Mouse (Mus musculus) embryonic facial prominence, embryonic 15.5 days (tissue): ENCODE measurements around the gene Aldh3b3. TPM values are rescaled to one million over a fixed set of nuclear protein-coding genes. Genes with fewer than 3 reads are reported as not detected.

Experiments
- ATAC-seq: fragments of 200-750 bp; cut with Nextera tagmentation; 2 replicates; pipeline ENCODE4 v1.8.0; 2017; ENCODE audit warnings: low read depth, moderate TSS enrichment; ENCODE audit not compliant: insufficient number of reproducible peaks, low FRiP score, low TSS enrichment
- H3K27ac ChIP-seq: fragments of 300-500 bp; sonication (generic); replicated peaks from 2 replicates; pipeline ENCODE4 v1.5.1; 2015; ENCODE audit warnings: mild to moderate bottlenecking, inconsistent platforms
- H3K27me3 ChIP-seq: fragments of 300-500 bp; sonication (generic); 2 replicates; pipeline ENCODE4 v1.6.1; 2015; ENCODE audit warnings: inconsistent platforms
- H3K36me3 ChIP-seq: fragments of 300-500 bp; sonication (generic); 2 replicates; pipeline ENCODE4 v1.6.1; 2015; ENCODE audit warnings: mild to moderate bottlenecking, inconsistent platforms
- H3K4me1 ChIP-seq: fragments of 300-500 bp; sonication (generic); 2 replicates; pipeline ENCODE4 v1.6.1; 2015; ENCODE audit warnings: inconsistent platforms
- H3K4me2 ChIP-seq: fragments of 300-500 bp; sonication (generic); replicated peaks from 2 replicates; pipeline ENCODE4 v1.6.1; 2015; ENCODE audit warnings: mild to moderate bottlenecking, inconsistent platforms
- H3K4me3 ChIP-seq: fragments of 300-500 bp; sonication (generic); replicated peaks from 2 replicates; pipeline ENCODE4 v1.5.1; 2015; ENCODE audit warnings: mild to moderate bottlenecking, inconsistent platforms
- H3K9ac ChIP-seq: fragments of 300-500 bp; sonication (generic); 2 replicates; pipeline ENCODE4 v1.6.1; 2015; ENCODE audit warnings: inconsistent platforms
- H3K9me3 ChIP-seq: fragments of 300-500 bp; sonication (generic); replicated peaks from 2 replicates; pipeline ENCODE4 v1.6.1; 2016; ENCODE audit warnings: inconsistent platforms
- WGBS: fragments of 180-500 bp; shearing (Covaris S2); methylation state at CpG from one replicate; pipeline ENCODE4 v1.1.7; 2015; 5-methylcytosine and 5-hydroxymethylcytosine counted together
- polyA plus RNA-seq: library from polyadenylated mRNA; unstranded; fragments of >200 nt; fragmentation: Nextera tagmentation; extraction: Ambion mirVana; gene quantifications from 2 replicates; pipeline ENCODE4 v1.2.1, GENCODE M21; 2015

Aldh3b3 gene
- polyA plus RNA-seq, 1 experiment from 2014 or later, result 3.2 TPM

- Histone ChIP-seq H3K27me3 (no peaks in the 10 kb centered on the region), H3K36me3 (no peaks in the 10 kb centered on the region), H3K4me1 (peaks cover 3% of the 10 kb centered on the region; the same call in 1 of the 2 replicates), H3K4me2 (no peak overlapping the region), H3K9me3 (no peaks in the 10 kb centered on the region), H3K27ac (no peak overlapping the region), H3K9ac (no peak overlapping the region), H3K4me3 (no peak overlapping the region)
- 91% methylated on average over 7 of the region's 7 CpGs for WGBS
- ATAC-seq, result no peak
Measured at GRCm38 (mm10) chr19:3942315-3942714, 16.1 kb upstream of the Aldh3b3 start.

GRCm38 (mm10) chr19:3942986-3943735, 15.3 kb upstream of the Aldh3b3 start:
- Histone ChIP-seq H3K9me3 (no peaks in the 10 kb centered on the region), H3K27ac (no peak overlapping the region), H3K4me3 (no peak overlapping the region), H3K9ac (no peak overlapping the region), H3K4me1 (peaks cover 3% of the 10 kb centered on the region; the same call in 1 of the 2 replicates), H3K36me3 (no peaks in the 10 kb centered on the region), H3K27me3 (no peaks in the 10 kb centered on the region), H3K4me2 (peak overlapping the region; percentile 31; the same call in 1 of the 2 replicates)
- ATAC-seq, result no peak
- 22% methylated on average over 27 of the region's 27 CpGs for WGBS

- 25% methylated on average over 10 of the region's 10 CpGs for WGBS
- no peak for ATAC-seq
- Histone ChIP-seq H3K4me2 (no peak overlapping the region), H3K4me1 (peaks cover 3% of the 10 kb centered on the region; the same call in 1 of the 2 replicates), H3K36me3 (no peaks in the 10 kb centered on the region), H3K27me3 (no peaks in the 10 kb centered on the region), H3K9me3 (no peaks in the 10 kb centered on the region), H3K9ac (no peak overlapping the region), H3K4me3 (no peak overlapping the region), H3K27ac (no peak overlapping the region)
Measured at GRCm38 (mm10) chr19:3945872-3946564, 12.4 kb upstream of the Aldh3b3 start.

DNA sequence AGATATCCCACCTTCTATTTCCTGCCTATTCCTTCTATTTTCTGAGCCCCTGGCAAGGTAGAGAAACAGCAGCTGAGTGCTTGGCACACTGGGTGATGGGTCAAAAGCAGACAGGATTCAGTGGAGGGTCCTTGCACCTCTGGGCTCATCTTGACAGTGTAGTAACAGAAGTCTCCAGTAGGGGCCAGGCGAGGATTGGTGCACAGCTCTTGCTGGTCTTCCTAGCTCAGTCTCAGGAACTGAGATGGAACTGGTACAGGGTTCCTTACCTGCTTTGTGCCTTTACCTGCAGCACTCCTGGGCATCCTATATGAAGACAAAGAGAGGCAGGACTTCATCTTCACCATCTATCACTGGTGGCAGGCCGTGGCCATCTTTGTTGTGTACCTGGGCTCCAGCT, 11.7 kb upstream of the Aldh3b3 start:
- H3K27ac ChIP-seq, result no peak overlapping the region
- peaks cover 3% of the 10 kb centered on the region; the same call in 1 of the 2 replicates for H3K4me1 ChIP-seq
- no peak overlapping the region for H3K4me3 ChIP-seq
- H3K4me2 ChIP-seq, result no peak overlapping the region
- no peaks in the 10 kb centered on the region for H3K9me3 ChIP-seq
- WGBS, result 18% methylated on average over 2 of the region's 2 CpGs
- H3K27me3 ChIP-seq, result no peaks in the 10 kb centered on the region
- no peak for ATAC-seq
- H3K9ac ChIP-seq, result no peak overlapping the region
- H3K36me3 ChIP-seq, result no peaks in the 10 kb centered on the region

DNA sequence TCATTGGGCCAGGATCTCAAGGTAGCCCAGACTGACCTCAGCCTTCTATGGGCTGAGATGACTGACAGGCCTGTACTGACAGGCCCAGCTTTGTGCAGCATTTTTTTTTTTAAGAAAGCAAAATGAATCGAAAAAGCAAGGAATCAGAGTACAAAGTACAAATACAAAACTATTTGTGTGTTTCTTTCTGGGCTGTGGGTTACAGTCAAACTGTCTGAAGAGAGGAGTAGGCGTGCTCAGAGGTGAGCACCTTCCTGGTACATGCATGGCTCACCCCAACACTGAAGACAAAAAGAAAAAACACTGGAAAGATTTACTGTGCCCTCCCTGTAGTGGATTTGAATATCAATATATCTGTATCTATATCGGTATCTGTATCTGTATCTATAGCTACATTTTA, 10.6 kb upstream of the Aldh3b3 start:
- H3K9me3 ChIP-seq, result no peaks in the 10 kb centered on the region
- H3K36me3 ChIP-seq, result no peaks in the 10 kb centered on the region
- H3K9ac ChIP-seq, result no peak overlapping the region
- H3K27ac ChIP-seq, result no peak overlapping the region
- H3K27me3 ChIP-seq, result no peaks in the 10 kb centered on the region
- no peak for ATAC-seq
- H3K4me2 ChIP-seq, result no peak overlapping the region
- H3K4me3 ChIP-seq, result no peak overlapping the region
- 75% methylated on average over 3 of the region's 3 CpGs for WGBS
- H3K4me1 ChIP-seq, result peaks cover 3% of the 10 kb centered on the region; the same call in 1 of the 2 replicates

DNA sequence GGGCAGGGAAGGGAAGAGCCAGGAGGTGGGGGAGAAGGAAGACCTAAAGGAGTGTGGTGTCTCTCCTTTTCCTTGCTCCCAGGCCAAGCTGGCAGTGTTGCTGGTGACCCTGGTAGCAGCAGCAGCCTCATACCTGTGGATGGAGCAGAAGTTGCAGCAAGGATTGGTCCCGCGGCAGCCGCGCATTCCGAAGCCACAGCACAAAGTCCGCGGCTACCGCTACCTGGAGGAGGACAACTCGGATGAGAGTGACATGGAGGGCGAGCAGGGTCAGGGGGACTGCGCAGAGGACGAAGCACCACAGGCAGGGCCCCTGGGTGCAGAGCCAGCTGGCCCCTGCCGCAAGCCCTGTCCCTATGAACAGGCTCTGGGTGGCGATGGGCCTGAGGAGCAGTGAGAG, 9.9 kb upstream of the Aldh3b3 start:
- ATAC-seq, result no peak

GRCm38 (mm10) chr19:3950331-3950730, 8.1 kb upstream of the Aldh3b3 start:
- no peaks in the 10 kb centered on the region for H3K36me3 ChIP-seq
- no peaks in the 10 kb centered on the region for H3K4me1 ChIP-seq
- WGBS, result 79% methylated on average over 3 of the region's 3 CpGs
- no peaks in the 10 kb centered on the region for H3K9me3 ChIP-seq
- H3K27me3 ChIP-seq, result no peaks in the 10 kb centered on the region
- no peak overlapping the region for H3K4me3 ChIP-seq
- no peak overlapping the region for H3K4me2 ChIP-seq
- no peak overlapping the region for H3K9ac ChIP-seq
- no peak overlapping the region for H3K27ac ChIP-seq
- ATAC-seq, result no peak

More for the DNA sequence above, 9.9 kb upstream of the Aldh3b3 start:
- H3K4me3 ChIP-seq, result no peak overlapping the region
- WGBS, result 66% methylated on average over 14 of the region's 14 CpGs
- H3K36me3 ChIP-seq, result no peaks in the 10 kb centered on the region
- H3K4me1 ChIP-seq, result no peaks in the 10 kb centered on the region
- H3K27me3 ChIP-seq, result no peaks in the 10 kb centered on the region
- no peaks in the 10 kb centered on the region for H3K9me3 ChIP-seq
- no peak overlapping the region for H3K9ac ChIP-seq
- no peak overlapping the region for H3K4me2 ChIP-seq
- no peak overlapping the region for H3K27ac ChIP-seq

GRCm38 (mm10) chr19:3951461-3951860, 7.0 kb upstream of the Aldh3b3 start:
- no peak overlapping the region for H3K4me2 ChIP-seq
- no peak overlapping the region for H3K9ac ChIP-seq
- no peak overlapping the region for H3K27ac ChIP-seq
- no peaks in the 10 kb centered on the region for H3K4me1 ChIP-seq
- no peak for ATAC-seq
- H3K27me3 ChIP-seq, result no peaks in the 10 kb centered on the region
- no peak overlapping the region for H3K4me3 ChIP-seq
- H3K9me3 ChIP-seq, result no peaks in the 10 kb centered on the region
- H3K36me3 ChIP-seq, result no peaks in the 10 kb centered on the region

DNA sequence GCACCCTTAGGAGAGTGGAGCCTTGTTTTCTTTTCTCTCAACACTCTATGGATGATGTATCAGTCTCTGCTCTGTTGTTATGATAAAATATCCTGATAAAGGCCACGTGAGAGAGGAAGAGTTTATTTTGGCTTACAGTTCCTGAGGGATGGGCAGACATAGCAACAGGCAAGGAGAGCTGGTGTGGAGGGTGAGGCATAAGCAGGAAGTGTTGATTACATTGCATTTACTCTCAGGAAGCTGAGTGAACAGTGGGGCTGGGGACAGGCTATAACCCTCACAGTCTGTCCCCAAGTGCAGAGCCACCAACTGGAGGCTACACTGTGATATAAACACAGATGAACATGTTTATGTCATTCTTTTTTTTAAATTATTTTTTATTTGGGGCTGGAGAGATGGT, 6.3 kb upstream of the Aldh3b3 start:
- 46% methylated on average over 1 of the region's 1 CpGs for whole genome bisulfite sequencing
- Histone ChIP-seq H3K27ac (no peak overlapping the region), H3K9me3 (no peaks in the 10 kb centered on the region), H3K4me3 (no peak overlapping the region), H3K36me3 (no peaks in the 10 kb centered on the region), H3K27me3 (no peaks in the 10 kb centered on the region), H3K4me2 (no peak overlapping the region), H3K4me1 (no peaks in the 10 kb centered on the region), H3K9ac (no peak overlapping the region)
- no peak for ATAC-seq

DNA sequence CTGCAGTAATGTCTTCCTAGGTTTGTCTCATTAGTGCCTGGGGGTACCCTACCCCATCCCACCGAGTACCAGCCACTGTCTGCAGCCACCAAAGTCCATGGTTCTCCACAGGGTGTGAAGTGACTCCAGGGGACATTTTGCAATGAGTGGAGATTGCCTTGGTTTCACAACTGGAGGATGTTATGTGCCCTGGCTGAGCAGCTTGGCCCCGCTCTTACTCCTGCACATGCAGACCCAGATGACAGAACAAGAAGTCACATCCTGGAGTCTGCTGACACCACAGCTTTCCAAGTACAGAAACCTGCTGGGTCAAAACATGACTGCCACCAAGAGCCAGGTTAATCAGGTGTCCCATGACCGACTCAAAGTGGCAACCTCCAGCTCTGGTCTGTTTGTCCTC, 3.4 kb upstream of the Aldh3b3 start:
- 68% methylated on average over 3 of the region's 3 CpGs for WGBS
- no peaks in the 10 kb centered on the region for H3K9me3 ChIP-seq
- no peak for ATAC-seq
- no peaks in the 10 kb centered on the region for H3K27me3 ChIP-seq
- no peaks in the 10 kb centered on the region for H3K36me3 ChIP-seq
- H3K4me2 ChIP-seq, result no peak overlapping the region
- no peak overlapping the region for H3K4me3 ChIP-seq
- H3K27ac ChIP-seq, result no peak overlapping the region
- no peak overlapping the region for H3K9ac ChIP-seq
- no peaks in the 10 kb centered on the region for H3K4me1 ChIP-seq

DNA sequence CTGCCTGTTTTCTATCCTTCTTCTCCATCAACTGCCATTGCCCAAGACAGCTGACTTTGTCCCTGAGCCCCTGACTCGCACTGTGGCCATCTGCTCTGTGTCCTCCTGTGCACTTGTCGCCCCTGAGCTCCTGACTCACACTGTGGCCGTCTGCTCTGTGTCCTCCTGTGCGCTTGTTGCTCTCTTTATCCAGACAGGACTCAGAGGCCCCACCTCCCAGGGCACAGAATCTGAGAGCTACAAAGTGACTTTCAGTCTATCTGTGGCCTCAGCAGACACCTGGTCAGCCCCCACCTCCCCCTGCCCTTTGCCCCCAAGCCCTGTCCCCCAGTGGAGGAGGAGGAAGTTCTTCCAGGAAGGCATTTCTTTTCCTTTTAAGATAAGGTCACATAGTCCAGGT, 2.6 kb upstream of the Aldh3b3 start:
- WGBS, result 57% methylated on average over 4 of the region's 4 CpGs
- no peak overlapping the region for H3K27ac ChIP-seq
- H3K36me3 ChIP-seq, result no peaks in the 10 kb centered on the region
- no peaks in the 10 kb centered on the region for H3K9me3 ChIP-seq
- H3K4me2 ChIP-seq, result no peak overlapping the region
- H3K9ac ChIP-seq, result no peak overlapping the region
- ATAC-seq, result no peak
- H3K4me3 ChIP-seq, result no peak overlapping the region
- H3K4me1 ChIP-seq, result no peaks in the 10 kb centered on the region
- H3K27me3 ChIP-seq, result no peaks in the 10 kb centered on the region
